Mouse (Mus musculus): ENCODE data around the gene Jph2.

The Jph2 gene

GRCm38 (mm10) chr2:163397905-163398304, at the start of gene Jph2:
Jph2 (minus strand) TSS chr2:163397993.
- ATAC-seq (ENCODE audit: low TSS enrichment), result no peak

- peak; percentile 54 for ATAC-seq (ENCODE audit: low TSS enrichment)
Measured at GRCm38 (mm10) chr2:163447375-163447774, 49.6 kb upstream of the Jph2 start.

- ATAC-seq (ENCODE audit: low TSS enrichment), result peak; percentile 35
Measured at GRCm38 (mm10) chr2:163444017-163444416, 46.2 kb upstream of the Jph2 start.

GRCm38 (mm10) chr2:163443543-163443942, 45.8 kb upstream of the Jph2 start:
- ATAC-seq (ENCODE audit: low TSS enrichment), result no peak

- ATAC-seq (ENCODE audit: low TSS enrichment), result no peak
Measured at GRCm38 (mm10) chr2:163439488-163439887, 41.7 kb upstream of the Jph2 start.

- peak; percentile 42 for ATAC-seq (ENCODE audit: low TSS enrichment)
Measured at GRCm38 (mm10) chr2:163438619-163439451, 41.0 kb upstream of the Jph2 start.

- ATAC-seq (ENCODE audit: low TSS enrichment), result peak; percentile 86
Measured at GRCm38 (mm10) chr2:163438246-163438618, 40.4 kb upstream of the Jph2 start, which contains the start of gene Gdap1l1. Gdap1l1 (plus strand) TSS chr2:163438476.

GRCm38 (mm10) chr2:163437800-163438199, 40.0 kb upstream of the Jph2 start:
- ATAC-seq (ENCODE audit: low TSS enrichment), result peak; percentile 17; the same call in 1 of the 2 replicates

- no peak for ATAC-seq (ENCODE audit: low TSS enrichment)
Measured at GRCm38 (mm10) chr2:163433971-163434370, 36.2 kb upstream of the Jph2 start.

GRCm38 (mm10) chr2:163431289-163431688, 33.5 kb upstream of the Jph2 start:
- ATAC-seq (ENCODE audit: low TSS enrichment), result no peak

- ATAC-seq (ENCODE audit: low TSS enrichment), result no peak
Measured at GRCm38 (mm10) chr2:163428346-163429011, 30.7 kb upstream of the Jph2 start.

- no peak for ATAC-seq (ENCODE audit: low TSS enrichment)
Measured at GRCm38 (mm10) chr2:163424597-163424996, 26.8 kb upstream of the Jph2 start, which contains the start of gene Oser1. Oser1 (minus strand) TSS chr2:163424697.

GRCm38 (mm10) chr2:163422895-163423660, 25.3 kb upstream of the Jph2 start:
- no peak for ATAC-seq (ENCODE audit: low TSS enrichment)

- no peak for ATAC-seq (ENCODE audit: low TSS enrichment)
Measured at GRCm38 (mm10) chr2:163420366-163420886, 22.6 kb upstream of the Jph2 start.

- ATAC-seq (ENCODE audit: low TSS enrichment), result peak; percentile 98
Measured at GRCm38 (mm10) chr2:163419346-163420045, 21.7 kb upstream of the Jph2 start.

GRCm38 (mm10) chr2:163418841-163419345, 21.1 kb upstream of the Jph2 start:
- 0 out of 2 replicates have a peak, but pooled peaks have one; percentile 1 for ATAC-seq (ENCODE audit: low TSS enrichment)

- no peak for ATAC-seq (ENCODE audit: low TSS enrichment)
Measured at GRCm38 (mm10) chr2:163417830-163418229, 20.0 kb upstream of the Jph2 start.

- ATAC-seq (ENCODE audit: low TSS enrichment), result no peak
Measured at GRCm38 (mm10) chr2:163417026-163417425, 19.2 kb upstream of the Jph2 start.

GRCm38 (mm10) chr2:163412846-163413590, 15.2 kb upstream of the Jph2 start:
- no peak for ATAC-seq (ENCODE audit: low TSS enrichment)

GRCm38 (mm10) chr2:163412419-163412818, 14.6 kb upstream of the Jph2 start:
- ATAC-seq (ENCODE audit: low TSS enrichment), result no peak
